Mouse (Mus musculus): Measurements from ENCODE around the gene Hnf4a. TPM values are rescaled to one million over a fixed set of nuclear protein-coding genes. Genes with fewer than 3 reads are reported as not detected.

The Hnf4a gene
- total and polyA plus RNA-seq, 3 experiments, result not detected

DNA sequence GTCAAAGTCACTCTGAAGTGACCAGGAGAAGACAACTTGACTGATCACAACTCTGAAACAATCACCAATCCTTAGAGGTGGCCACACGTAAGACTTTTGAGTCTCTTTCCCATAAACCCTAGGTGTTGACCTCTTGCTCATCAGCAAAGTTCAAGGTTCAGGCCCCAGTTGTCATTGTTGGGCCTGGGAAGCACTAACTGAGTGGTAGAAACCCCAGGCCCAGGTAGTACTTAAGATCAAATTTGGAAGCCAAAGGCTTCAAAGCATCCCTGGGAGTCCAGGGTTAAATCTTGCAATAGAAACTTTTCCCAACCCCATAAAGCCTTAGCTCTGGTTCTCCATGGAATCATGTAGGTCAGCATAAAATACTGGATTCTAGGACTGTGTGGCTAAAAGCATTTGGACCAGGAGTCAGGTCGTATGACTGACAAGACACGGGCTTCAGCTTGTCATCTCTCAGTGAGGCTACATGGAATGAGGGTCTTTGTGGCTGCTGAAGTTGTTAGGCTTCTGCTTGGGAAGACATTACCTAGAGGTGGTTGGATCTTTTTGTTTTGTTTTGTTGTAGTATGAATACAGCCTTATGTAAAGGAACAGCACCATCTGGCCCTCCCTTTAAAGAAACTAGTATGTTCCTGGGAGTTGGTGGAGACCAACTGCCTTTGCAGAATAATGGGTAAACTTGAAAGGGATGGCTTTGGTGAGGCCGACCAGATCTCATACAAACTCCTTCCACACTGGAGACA is 109.5 kb downstream of the Hnf4a start:
- in situ Hi-C loops (cut with MboI; ENCODE audit: low pct_ligation_motif_present, low pct_unique_long_range_greater_than_20kb, low sequenced_read_pairs), result no loop called here
- no peak overlapping the region for H3K27ac ChIP-seq (ENCODE audit: insufficient read depth, low read depth)
- no peak for DNase-seq (ENCODE audit: extremely low read depth)
- H3K4me1 ChIP-seq (ENCODE audit: control insufficient read depth in 1 of 2, insufficient read depth in 2 of 2), result no peaks in the 10 kb centered on the region
- H3K9ac ChIP-seq (ENCODE audit: insufficient read depth, low read depth), result no peak overlapping the region
- no peak overlapping the region for H3K4me3 ChIP-seq (replicated peaks in 1 of 3; ENCODE audit: low read depth in 2 of 3, low read length in 2 of 3, poor library complexity in 1 of 3)
- dilution Hi-C loops (cut with MboI; ENCODE audit: extremely low pct_ligation_motif_present, extremely low pct_unique_long_range_greater_than_20kb, low sequenced_read_pairs), result no loop called here
- H3K27me3 ChIP-seq (replicated peaks), result no peaks in the 10 kb centered on the region
- peaks cover 79 to 98% of the 10 kb centered on the region in 2 experiments for H3K36me3 ChIP-seq (replicated peaks in 1 of 2; ENCODE audit: control insufficient read depth in 1 of 2, insufficient read depth in 1 of 2, low read length in 1 of 2)
- H3K9me3 ChIP-seq (replicated peaks; ENCODE audit: low read length), result peaks cover 4% of the 10 kb centered on the region
- TF ChIP-seq TBP (conservative IDR thresholded peaks at IDR 0.05; ENCODE audit: low read depth, low read length), result no peak
- TF ChIP-seq HCFC1 (IDR thresholded peaks at IDR 0.05; ENCODE audit: low read depth, low read length), result no peak
- peak; percentile 46 for TF ChIP-seq ZMIZ1 (IDR thresholded peaks at IDR 0.05; ENCODE audit: low read depth, low read length)
- TF ChIP-seq UBTF (IDR thresholded peaks at IDR 0.05; ENCODE audit: low read depth, low read length), result no peak
- no peak for TF ChIP-seq ZC3H11A (IDR thresholded peaks at IDR 0.05; ENCODE audit: low read depth, low read length)
- TF ChIP-seq POLR2A (IDR thresholded peaks at IDR 0.05; ENCODE audit: low read depth, low read length), result peak; percentile 7; the same call in 1 of the 2 replicates
- 0 out of 2 replicates have a peak, but pooled peaks have one; percentile 15 for TF ChIP-seq RCOR1 (conservative IDR thresholded peaks at IDR 0.05; ENCODE audit: low read depth, low read length)
- TF ChIP-seq JUN (IDR thresholded peaks at IDR 0.05; ENCODE audit: insufficient read depth, low read depth, low read length), result no peak
- no peak for TF ChIP-seq MAX (IDR thresholded peaks at IDR 0.05; ENCODE audit: low read length)
- no peak for TF ChIP-seq PAX5 (IDR thresholded peaks at IDR 0.05; ENCODE audit: low read length)
- peak; percentile 90 for TF ChIP-seq POLR2AphosphoS2 (IDR thresholded peaks at IDR 0.05; ENCODE audit: low read depth, low read length)
- no peak for TF ChIP-seq EP300 (IDR thresholded peaks at IDR 0.05; ENCODE audit: low read length)
- no peaks in the 10 kb centered on the region for H3K79me2 ChIP-seq (replicated peaks; ENCODE audit: control insufficient read depth, extremely low read depth, insufficient read depth, poor library complexity, severe bottlenecking)
- H3K4me2 ChIP-seq (ENCODE audit: insufficient read depth, low read depth, poor library complexity, severe bottlenecking), result no peak overlapping the region

DNA sequence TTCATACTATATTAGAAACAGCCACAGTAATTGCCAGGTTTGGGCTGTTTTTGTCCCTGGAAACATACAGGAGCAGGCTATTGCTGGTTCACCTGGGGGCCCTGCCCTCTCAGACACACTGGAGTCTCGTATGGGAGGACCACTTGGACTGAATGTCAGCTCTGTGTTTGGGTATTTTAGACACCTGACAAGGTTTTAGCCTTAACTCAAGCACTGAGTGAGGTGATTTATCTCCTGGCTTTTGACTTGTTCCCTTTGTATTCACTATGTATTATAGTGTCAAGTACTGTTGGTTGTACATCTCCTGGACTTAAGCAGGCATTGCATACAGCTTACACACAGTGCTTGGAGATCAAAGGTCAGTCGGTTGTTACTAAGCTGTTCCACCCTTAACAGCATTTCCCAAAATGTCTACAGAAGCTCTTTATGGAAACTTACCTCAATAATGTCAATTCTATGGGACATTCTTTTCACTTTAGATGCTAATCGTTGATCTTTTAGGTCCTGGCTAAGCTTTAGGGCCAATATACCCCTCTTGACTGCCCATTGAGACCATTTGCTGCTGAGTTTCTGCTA is 110.1 kb downstream of the Hnf4a start:
- H3K27ac ChIP-seq (ENCODE audit: insufficient read depth, low read depth), result no peak overlapping the region

More for the DNA sequence above, 110.1 kb downstream of the Hnf4a start:
- H3K4me3 ChIP-seq (replicated peaks in 1 of 3; ENCODE audit: low read depth in 2 of 3, low read length in 2 of 3, poor library complexity in 1 of 3), result no peak overlapping the region
- H3K9me3 ChIP-seq (replicated peaks; ENCODE audit: low read length), result peaks cover 4% of the 10 kb centered on the region
- peaks cover 77 to 97% of the 10 kb centered on the region in 2 experiments for H3K36me3 ChIP-seq (replicated peaks in 1 of 2; ENCODE audit: control insufficient read depth in 1 of 2, insufficient read depth in 1 of 2, low read length in 1 of 2)
- H3K4me1 ChIP-seq (ENCODE audit: control insufficient read depth in 1 of 2, insufficient read depth in 2 of 2), result no peaks in the 10 kb centered on the region
- TF ChIP-seq CHD1 (IDR thresholded peaks at IDR 0.05; ENCODE audit: low read depth, low read length) (no peak), MAZ (IDR thresholded peaks at IDR 0.05; ENCODE audit: low read depth, low read length) (no peak), ZNF384 (IDR thresholded peaks at IDR 0.05; ENCODE audit: low read depth, low read length) (no peak), ZC3H11A (IDR thresholded peaks at IDR 0.05; ENCODE audit: low read depth, low read length) (no peak), CTCF (conservative IDR thresholded peaks at IDR 0.05 in 1 of 2, IDR thresholded peaks at IDR 0.05 in 1 of 2; ENCODE audit: low read depth in 2 of 2, low read length in 2 of 2) (no peak), SMC3 (IDR thresholded peaks at IDR 0.05; ENCODE audit: low read depth, low read length) (peak; percentile 19; the same call in 1 of the 2 replicates), GABPA (IDR thresholded peaks at IDR 0.05; ENCODE audit: insufficient replicate concordance, low read depth, low read length) (no peak), PAX5 (IDR thresholded peaks at IDR 0.05; ENCODE audit: low read length) (no peak), TCF12 (IDR thresholded peaks at IDR 0.05; ENCODE audit: low read depth, low read length) (0 out of 2 replicates have a peak, but pooled peaks have one; percentile 19), MEF2A (IDR thresholded peaks at IDR 0.05; ENCODE audit: borderline replicate concordance, low read depth, low read length) (no peak), ZMIZ1 (IDR thresholded peaks at IDR 0.05; ENCODE audit: low read depth, low read length) (peak; percentile 87), HCFC1 (IDR thresholded peaks at IDR 0.05; ENCODE audit: low read depth, low read length) (no peak), MYC (IDR thresholded peaks at IDR 0.05; ENCODE audit: low read depth, low read length) (no peak), MXI1 (IDR thresholded peaks at IDR 0.05; ENCODE audit: low read depth, low read length) (no peak), NRF1 (IDR thresholded peaks at IDR 0.05; ENCODE audit: low read depth, low read length) (no peak), POLR2AphosphoS2 (IDR thresholded peaks at IDR 0.05; ENCODE audit: low read depth, low read length) (peak; percentile 82), NELFE (IDR thresholded peaks at IDR 0.05; ENCODE audit: low read depth, low read length) (no peak), TBP (conservative IDR thresholded peaks at IDR 0.05; ENCODE audit: low read depth, low read length) (no peak), JUN (IDR thresholded peaks at IDR 0.05; ENCODE audit: insufficient read depth, low read depth, low read length) (no peak), ELF1 (IDR thresholded peaks at IDR 0.05; ENCODE audit: low read depth, low read length) (no peak), RAD21 (IDR thresholded peaks at IDR 0.05; ENCODE audit: low read depth, low read length) (no peak), SIN3A (IDR thresholded peaks at IDR 0.05; ENCODE audit: low read length) (no peak), RCOR1 (conservative IDR thresholded peaks at IDR 0.05; ENCODE audit: low read depth, low read length) (no peak; the same call in 1 of the 2 replicates), ETS1 (conservative IDR thresholded peaks at IDR 0.05; ENCODE audit: low read depth, low read length) (no peak), E2F4 (IDR thresholded peaks at IDR 0.05; ENCODE audit: insufficient replicate concordance, low read depth, low read length) (no peak)
- no peaks in the 10 kb centered on the region for H3K27me3 ChIP-seq (replicated peaks)
- in situ Hi-C loops (cut with MboI; ENCODE audit: low pct_ligation_motif_present, low pct_unique_long_range_greater_than_20kb, low sequenced_read_pairs), result no loop called here
- H3K4me2 ChIP-seq (ENCODE audit: insufficient read depth, low read depth, poor library complexity, severe bottlenecking), result no peak overlapping the region
- DNase-seq (ENCODE audit: extremely low read depth), result no peak
- no peaks in the 10 kb centered on the region for H3K79me2 ChIP-seq (replicated peaks; ENCODE audit: control insufficient read depth, extremely low read depth, insufficient read depth, poor library complexity, severe bottlenecking)
- H3K9ac ChIP-seq (ENCODE audit: insufficient read depth, low read depth), result no peak overlapping the region
- dilution Hi-C loops (cut with MboI; ENCODE audit: extremely low pct_ligation_motif_present, extremely low pct_unique_long_range_greater_than_20kb, low sequenced_read_pairs), result no loop called here
